Mouse (Mus musculus) spleen, adult 18-20 months (tissue): ENCODE results near the gene Rnf220.

ENCODE experiments used
- DNase-seq, 2 experiments: peaks; one replicate each; pipeline ENCODE4 v3.0.0; 2022; ENCODE audit warnings: mixed read lengths in 2 of 2

The Rnf220 gene

DNA sequence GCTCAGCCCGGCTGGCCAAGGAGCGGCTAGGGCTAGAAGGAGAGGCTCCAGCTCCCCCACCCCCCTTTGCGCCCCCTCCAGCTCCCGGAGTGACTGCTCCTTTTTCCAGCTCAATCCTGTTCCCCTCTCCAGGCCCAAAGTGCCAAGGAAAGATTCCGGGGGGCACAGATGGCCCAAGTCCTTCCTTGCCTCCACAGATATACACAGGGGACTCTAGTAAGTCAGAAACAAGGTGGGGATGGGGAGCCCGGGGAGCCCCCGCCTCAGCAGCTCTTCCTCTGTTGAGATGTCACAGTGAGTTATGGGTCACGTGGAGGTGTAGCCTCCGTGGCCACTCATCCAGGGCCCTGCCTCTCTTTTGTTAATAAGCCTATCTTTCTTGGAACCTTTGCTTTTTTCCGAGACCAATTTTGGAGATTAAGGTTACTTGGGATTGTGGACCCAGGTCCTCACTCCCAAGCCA, 122.7 kb downstream of the Rnf220 start:
- DNase-seq, result no peak

DNA sequence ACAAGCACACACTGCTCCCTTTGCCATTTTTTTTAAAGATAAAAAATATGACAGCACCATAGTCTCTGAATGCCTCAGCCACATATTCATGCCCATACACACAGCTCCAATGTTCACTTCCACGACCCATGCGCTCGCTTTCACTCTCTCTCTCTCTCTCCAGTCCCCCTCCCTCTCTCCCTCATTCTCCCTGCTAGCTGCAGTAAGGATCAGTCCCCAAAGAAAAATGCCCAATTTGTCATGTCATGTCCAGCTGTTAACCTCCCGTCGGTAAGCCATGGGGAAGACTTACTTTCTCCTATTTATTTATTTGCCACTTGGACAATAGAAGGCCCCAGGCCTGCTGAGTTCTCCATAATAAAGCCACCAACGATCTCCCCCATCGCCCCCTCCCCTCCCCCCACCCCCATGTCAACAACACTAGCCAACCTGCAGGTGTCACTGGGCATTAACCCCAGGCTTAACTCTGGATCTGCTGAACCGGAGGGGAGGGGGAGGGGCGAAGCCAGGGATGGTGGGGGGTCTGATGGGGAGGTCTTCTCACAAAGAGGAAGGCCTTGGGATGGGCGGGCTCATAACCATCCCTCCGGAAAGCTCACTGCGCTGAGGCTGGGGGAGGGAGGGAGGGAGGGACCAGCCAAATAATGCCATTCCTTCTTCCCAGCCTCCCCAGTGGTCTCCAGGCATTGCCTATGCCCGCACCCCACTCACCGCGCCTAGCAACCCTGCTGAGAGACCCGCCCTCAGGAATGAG, 123.4 kb downstream of the Rnf220 start:
- no peak for DNase-seq

GRCm38 (mm10) chr4:117371896-117372295, 125.0 kb downstream of the Rnf220 start:
- no peak for DNase-seq

DNA sequence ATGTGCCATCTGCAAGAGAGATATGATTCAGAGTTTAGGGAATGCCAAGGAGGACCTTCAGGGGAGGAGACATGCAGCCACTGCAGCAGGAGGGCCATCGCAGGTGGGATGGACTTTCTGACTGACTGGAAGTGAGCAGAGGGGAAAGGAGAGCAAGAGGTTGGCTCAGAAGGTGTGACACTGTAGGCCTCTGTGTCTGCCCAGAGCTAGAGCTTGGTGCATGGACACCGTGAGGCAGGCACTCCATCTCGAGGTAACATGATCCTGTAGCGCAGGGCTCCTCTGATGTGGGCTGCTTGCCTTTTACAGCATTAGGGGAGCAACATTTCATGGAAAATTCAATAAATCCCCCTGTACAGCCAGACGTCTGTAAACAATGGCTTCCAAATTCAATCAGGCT, 126.5 kb downstream of the Rnf220 start:
- no peak for DNase-seq

GRCm38 (mm10) chr4:117369571-117369970, 127.3 kb downstream of the Rnf220 start:
- no peak for DNase-seq

DNA sequence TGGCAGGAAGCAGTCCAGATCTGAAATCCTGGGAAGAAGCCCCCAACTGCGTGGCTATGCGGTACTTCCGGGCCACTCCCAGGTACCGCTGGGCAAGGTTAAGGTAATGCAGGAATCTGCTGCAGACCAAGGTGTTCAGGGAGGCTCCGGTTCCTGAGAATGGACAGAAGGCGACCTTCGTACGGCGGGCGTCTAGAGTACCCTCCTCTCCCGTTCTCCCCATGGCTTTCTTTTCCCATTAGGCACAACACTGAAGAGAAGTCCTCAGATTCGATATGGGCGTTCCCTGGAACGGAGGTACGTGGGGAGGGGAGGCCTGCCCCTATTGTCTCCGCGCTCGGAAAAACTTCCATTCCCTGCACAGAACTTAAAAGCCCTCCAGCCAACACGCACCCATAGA, 129.5 kb downstream of the Rnf220 start:
- no peak for DNase-seq

- no peak for DNase-seq
Observed at GRCm38 (mm10) chr4:117362085-117362484, 134.8 kb downstream of the Rnf220 start.

DNA sequence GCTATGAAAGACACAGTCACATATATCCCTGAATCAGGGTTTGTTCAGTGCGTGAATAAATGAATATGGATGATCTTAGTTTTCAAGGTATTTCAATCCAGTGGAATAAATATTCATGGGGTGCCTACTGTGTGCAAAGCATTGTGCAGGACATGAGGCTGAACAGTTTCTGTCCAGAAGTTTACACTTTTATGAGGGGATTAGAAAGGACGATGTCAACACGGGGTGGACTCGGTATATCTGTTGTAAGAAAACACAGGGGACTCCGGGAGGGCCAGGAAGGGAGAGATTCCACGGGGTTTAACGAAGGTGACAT, 135.3 kb downstream of the Rnf220 start:
- no peak for DNase-seq

DNA sequence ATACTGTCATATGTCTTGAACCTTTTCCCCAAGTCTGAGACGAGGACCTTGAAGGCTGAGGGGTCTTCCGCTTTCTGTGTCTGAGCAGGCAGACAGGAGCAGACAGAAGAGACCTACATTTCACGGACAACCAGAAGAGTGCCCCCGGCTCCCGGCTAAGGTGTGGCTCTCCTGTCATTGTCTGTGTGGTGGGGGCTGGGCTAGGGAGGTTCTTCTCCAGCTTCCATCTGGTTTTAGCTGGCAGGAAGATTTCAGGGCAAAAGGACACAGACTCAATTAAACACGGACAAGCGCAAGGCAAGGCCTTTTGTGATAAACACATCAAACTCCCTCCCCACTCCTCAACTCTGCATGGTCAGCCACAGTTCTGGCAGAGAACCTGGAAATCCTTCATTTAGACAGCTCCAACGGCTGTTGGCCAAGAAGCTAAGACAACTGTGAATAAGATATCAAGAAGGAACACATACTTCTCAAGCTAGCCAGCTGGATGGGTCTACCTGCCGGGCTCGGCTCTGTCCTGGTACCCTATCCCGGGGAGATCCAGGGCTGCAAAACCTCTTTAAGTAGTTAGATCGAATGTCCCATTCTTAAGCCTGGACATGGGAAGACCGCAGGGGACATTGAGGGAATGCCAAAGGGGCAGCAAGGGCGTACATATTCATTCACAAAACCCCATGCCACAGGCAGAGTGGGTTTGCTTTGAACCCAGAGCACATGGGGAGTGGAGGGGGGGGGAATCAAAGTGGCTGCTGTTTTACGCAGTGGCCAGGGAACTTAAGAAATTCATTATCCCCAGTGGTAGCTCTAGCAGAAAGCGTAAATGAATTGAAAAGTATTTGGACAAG, 135.9 kb downstream of the Rnf220 start:
- DNase-seq, result no peak

DNA sequence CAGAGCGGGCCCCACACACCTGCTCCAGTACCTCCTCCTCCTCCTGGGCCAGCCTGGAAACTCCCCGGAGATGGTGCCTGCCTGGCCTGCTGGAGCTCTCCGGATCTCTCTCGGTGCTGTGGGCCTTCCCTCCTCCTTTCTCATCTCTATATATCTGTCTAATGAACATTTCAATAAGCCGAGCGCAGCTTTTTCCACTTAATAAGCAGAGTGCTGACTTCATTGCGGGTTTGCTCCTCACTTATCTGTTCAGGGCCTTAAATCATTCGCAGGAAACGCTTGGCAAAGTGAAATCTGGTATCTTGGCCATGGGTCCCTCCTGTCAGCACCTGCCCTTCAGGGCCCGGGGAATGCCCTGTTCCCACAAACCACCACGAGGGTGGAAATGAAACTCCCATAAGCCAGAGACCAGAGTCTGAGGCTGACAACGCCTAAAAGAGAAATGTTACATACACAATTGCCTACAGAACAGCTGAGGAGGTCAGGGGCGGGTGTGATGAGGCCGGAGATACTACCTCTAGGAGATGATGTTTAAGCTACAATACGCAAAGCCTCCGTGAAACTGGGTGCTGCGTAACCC, 137.0 kb downstream of the Rnf220 start:
- DNase-seq, result no peak

GRCm38 (mm10) chr4:117357917-117358316, 138.9 kb downstream of the Rnf220 start:
- no peak for DNase-seq

DNA sequence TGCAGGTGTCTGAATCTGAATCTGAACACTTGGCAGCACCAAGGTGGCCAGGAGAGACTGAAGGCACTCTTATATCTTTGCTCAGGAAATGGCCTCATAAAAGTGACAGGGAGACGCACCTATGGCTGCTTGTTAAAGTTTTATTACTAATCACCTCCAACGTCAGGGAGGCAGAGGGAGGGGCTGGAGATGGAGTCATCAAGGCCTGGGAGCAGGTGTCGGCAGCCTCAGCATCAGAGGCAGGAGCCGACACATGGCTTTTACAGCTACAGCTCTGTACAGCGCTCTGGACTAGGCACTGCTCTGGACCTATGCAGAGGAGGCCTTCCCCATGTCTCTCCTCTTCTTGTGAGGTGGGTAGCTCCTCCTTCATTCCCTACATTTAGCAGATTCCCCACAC, 139.7 kb downstream of the Rnf220 start:
- DNase-seq, result no peak

DNA sequence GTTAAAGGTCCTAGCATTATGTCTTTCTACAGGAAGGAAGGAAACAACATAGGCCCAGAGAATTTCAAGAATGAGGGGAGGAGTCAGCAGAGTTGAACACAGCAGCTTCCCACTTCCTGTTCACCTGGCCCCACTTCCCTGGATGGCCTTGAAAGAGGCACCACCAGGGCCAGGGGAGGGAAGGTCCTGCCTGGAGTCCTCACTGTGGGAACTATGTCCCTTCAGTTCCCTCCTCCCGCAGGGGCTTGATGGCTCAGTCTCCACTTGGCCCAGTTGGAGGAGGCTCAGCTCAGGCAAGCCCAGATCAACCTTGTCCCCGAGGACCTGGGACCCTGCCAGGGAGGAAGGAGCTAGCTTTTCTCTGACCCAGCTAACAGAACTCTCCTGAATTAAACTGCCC, 140.6 kb downstream of the Rnf220 start:
- DNase-seq, result no peak

DNA sequence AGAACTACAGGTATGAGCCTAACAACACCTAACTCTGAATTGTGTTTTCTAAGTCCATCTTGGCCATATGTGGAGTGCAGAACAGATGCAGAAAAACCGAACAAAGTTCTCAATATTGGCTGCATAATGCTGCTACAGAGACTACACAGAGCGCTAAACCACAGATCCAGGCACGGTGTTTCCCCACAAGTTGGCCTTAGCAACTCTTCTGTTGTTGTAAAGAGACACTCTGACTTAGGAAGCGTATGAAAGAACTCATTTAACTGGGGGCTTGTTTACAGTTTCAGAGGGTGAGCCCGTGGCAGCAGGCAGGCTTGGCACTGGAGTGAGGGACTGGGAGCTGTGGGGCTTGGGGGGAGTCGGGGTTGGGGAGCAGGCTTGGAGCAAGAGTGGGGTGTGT, 142.2 kb downstream of the Rnf220 start:
- no peak for DNase-seq

- no peak for DNase-seq
Observed at GRCm38 (mm10) chr4:117352957-117353356, 143.9 kb downstream of the Rnf220 start.

DNA sequence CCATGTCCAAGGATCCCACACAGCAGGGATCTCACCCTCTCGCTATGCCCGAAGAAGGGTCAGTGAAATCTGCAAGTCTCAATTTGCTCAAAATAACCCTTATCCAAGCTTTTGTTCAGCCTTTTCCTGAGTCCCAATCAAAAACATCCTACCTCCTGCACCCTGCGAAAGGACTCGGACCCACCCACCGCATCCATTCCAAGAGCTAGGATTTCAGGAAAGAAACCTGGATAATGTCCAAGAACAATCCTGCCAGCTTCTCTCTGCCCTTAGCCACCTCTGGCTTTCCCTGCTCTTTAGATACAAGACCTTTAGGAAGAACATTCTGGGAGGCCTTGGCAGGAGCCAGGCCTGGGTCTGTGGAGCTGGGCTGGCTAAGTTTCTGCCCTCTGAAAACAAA, 144.8 kb downstream of the Rnf220 start:
- no peak for DNase-seq

- DNase-seq, result no peak
Observed at GRCm38 (mm10) chr4:117350139-117350693, 146.6 kb downstream of the Rnf220 start.

DNA sequence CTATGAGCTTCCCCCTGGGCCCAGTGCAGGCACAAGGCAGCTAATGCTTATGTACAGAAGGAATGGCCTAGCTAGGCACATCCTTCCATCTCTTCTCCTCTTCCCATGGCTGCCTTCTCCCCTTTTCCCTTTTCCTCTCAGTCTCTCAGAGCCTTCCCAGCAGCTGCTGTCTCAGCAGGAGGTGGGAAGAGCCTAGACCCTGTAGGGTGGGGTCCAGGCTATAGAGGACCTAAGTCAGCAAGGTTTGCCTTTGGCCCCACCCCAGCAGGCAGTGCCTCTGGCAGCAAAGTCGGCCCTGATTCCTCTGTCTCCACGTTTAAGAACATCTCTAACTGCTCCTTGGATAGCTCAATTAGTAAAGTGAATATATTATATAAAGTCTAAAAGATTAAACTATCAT, 147.5 kb downstream of the Rnf220 start:
- no peak for DNase-seq

DNA sequence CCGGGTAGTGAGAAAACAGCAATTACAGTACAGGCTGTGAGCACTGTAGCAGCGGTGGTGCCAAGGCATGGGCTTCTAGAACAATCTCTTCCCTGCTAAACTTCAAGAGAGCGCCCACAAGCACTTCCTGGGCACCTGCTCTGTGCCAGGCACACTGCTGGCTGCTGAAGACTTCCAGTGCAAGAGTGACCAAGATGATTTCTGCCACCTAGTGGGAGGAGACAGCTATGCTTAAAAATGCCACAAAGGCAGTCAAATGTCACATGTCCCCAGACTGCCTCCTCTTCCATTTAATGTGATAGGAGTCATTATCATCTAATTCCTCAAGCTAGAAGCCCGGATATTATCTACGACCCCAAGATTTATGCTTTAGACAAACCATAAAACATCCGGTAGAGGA, 150.8 kb downstream of the Rnf220 start:
- peak in 1 of 2 experiments; percentile 10 for DNase-seq

- no peak for DNase-seq
Observed at GRCm38 (mm10) chr4:117343385-117343784, 153.5 kb downstream of the Rnf220 start.

DNA sequence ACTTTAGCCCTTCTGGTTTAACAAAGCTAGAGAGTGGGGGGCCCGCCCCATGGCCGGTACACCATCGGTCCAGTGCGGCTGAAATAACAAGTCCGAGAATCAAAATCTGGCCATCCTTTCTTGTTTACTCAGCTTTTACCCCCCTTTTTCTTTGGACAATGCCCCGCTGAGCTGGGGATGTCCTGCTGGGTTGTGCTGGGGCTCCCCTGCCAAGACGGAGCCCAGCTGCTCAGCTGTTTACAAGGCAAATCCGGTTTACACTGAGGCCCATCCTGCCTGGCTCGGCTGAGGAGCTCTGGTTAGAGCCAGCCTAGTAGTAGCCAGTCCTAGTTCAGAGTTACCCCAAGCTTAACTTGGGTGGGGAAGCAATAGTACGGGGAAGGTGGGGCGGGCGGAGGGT, 154.1 kb downstream of the Rnf220 start:
- no peak for DNase-seq

GRCm38 (mm10) chr4:117341282-117341681, 155.6 kb downstream of the Rnf220 start:
- DNase-seq, result no peak

GRCm38 (mm10) chr4:117339796-117340195, 157.1 kb downstream of the Rnf220 start:
- DNase-seq, result no peak
